Mouse (Mus musculus) heart, adult 2 months (tissue): ENCODE results near the gene Cct2. TPM values are rescaled to one million over a fixed set of nuclear protein-coding genes. Genes with fewer than 3 reads are reported as not detected.
"Not testable (repeated sequence)": the region's sequence is repeated elsewhere in the genome, so short reads cannot be mapped to it uniquely, and the experiment has no call there.

Source experiments
- DNase-seq, 2 experiments: peaks; one replicate each; pipeline ENCODE4 v3.0.0; 2021
- H3K27ac ChIP-seq: fragments of 200-600 bp; 2 replicates; pipeline ENCODE4 v1.8.1; 2022
- H3K27me3 ChIP-seq: fragments of 200-500 bp; 2 replicates; pipeline ENCODE4 v1.6.1; 2012; ENCODE audit warnings: mild to moderate bottlenecking, low read length, inconsistent platforms, mixed read lengths; ENCODE audit not compliant: control insufficient read depth, insufficient read depth
- H3K36me3 ChIP-seq: fragments of 200-500 bp; 2 replicates; pipeline ENCODE4 v1.6.1; 2012; ENCODE audit warnings: low read length, inconsistent platforms; ENCODE audit not compliant: control insufficient read depth, insufficient read depth
- H3K4me1 ChIP-seq: fragments of 200-500 bp; 2 replicates; pipeline ENCODE4 v1.6.1; 2011; ENCODE audit warnings: low read length; ENCODE audit not compliant: control insufficient read depth, insufficient read depth
- H3K4me3 ChIP-seq: fragments of 200-600 bp; 2 replicates; pipeline ENCODE4 v1.8.1; 2022
- H3K79me2 ChIP-seq: fragments of 200-500 bp; replicated peaks from 2 replicates; pipeline ENCODE4 v1.6.1; 2012; ENCODE audit warnings: mild to moderate bottlenecking, inconsistent platforms, low read length, moderate library complexity, mixed read lengths; ENCODE audit not compliant: control insufficient read depth, insufficient read depth
- H3K9ac ChIP-seq: fragments of 200-500 bp; 2 replicates; pipeline ENCODE4 v1.6.1; 2012; ENCODE audit warnings: low read depth, mild to moderate bottlenecking, control low read depth, inconsistent platforms, low read length, mixed read lengths
- CTCF ChIP-seq: fragments of 200-600 bp; IDR thresholded peaks from 2 replicates; pipeline ENCODE4 v1.8.1; 2022; ENCODE audit warnings: antibody characterized with exemption, mild to moderate bottlenecking, moderate library complexity
- EP300 ChIP-seq: fragments of 200-500 bp; IDR thresholded peaks from 2 replicates; pipeline ENCODE4 v1.6.1; 2011; ENCODE audit warnings: low read depth, low read length, control low read depth; ENCODE audit not compliant: insufficient read depth
- POLR2A ChIP-seq: fragments of 200-500 bp; IDR thresholded peaks from 2 replicates; pipeline ENCODE4 v1.6.1; 2011; ENCODE audit warnings: mild to moderate bottlenecking, low read depth, low read length, control low read depth; ENCODE audit not compliant: insufficient read depth
- WGBS: fragments of 180-500 bp; shearing (Covaris S2); methylation state at CpG from one replicate; pipeline ENCODE4 v1.1.7; 2018; 5-methylcytosine and 5-hydroxymethylcytosine counted together
- intact Hi-C: fragments of 180-260 bp; cut with DNase I; formaldehyde crosslinking; loops from one replicate; pipeline ENCODE4 v1.15.1; 2025
- polyA plus RNA-seq: library from polyadenylated mRNA; depleted of rRNA; stranded (reverse); fragments of >200 nt; gene quantifications from 2 replicates; pipeline ENCODE4 v1.2.3, GENCODE M21; 2012
- total RNA-seq, 2 experiments: library from RNA; stranded (reverse); gene quantifications; 2 replicates each; pipeline ENCODE4 v1.2.3; 2021

Cct2 gene
- total and polyA plus RNA-seq, 3 experiments: 50.4 to 129 (median 123) TPM

DNA sequence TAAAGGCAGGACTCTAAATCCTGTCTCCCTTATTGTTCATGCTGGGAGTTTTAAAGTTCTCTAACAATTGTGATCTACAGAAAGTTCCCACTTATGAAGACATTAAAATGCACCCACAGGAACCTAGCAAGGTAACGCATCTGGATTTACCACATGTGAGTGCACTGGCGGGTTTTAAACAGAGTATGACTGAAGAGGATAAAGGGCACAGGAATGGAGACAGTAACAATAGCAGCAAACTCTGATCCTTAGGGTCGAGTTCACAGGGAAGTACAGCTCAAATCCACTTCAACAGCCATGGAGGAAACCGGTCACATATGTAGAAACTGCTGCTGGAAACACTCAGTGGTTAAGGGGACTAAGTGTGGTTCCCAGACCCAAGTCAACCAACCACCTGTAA lies 14.4 kb downstream of the Cct2 start:
- Histone ChIP-seq H3K27me3 (no peaks in the 10 kb centered on the region), H3K4me1 (no peaks in the 10 kb centered on the region; the same call in 1 of the 2 replicates), H3K36me3 (peaks cover 7% of the 10 kb centered on the region), H3K4me3 (no peak overlapping the region), H3K27ac (peak overlapping the region; percentile 24), H3K9ac (no peak overlapping the region), H3K79me2 (no peaks in the 10 kb centered on the region)
- no peak for DNase-seq
- WGBS: 63% methylated on average over 4 of the region's 4 CpGs
- TF ChIP-seq CTCF: no peak
- TF ChIP-seq POLR2A: peak; percentile 10; the same call in 1 of the 2 replicates
- TF ChIP-seq EP300: no peak
- intact Hi-C loops: no loop called here

DNA sequence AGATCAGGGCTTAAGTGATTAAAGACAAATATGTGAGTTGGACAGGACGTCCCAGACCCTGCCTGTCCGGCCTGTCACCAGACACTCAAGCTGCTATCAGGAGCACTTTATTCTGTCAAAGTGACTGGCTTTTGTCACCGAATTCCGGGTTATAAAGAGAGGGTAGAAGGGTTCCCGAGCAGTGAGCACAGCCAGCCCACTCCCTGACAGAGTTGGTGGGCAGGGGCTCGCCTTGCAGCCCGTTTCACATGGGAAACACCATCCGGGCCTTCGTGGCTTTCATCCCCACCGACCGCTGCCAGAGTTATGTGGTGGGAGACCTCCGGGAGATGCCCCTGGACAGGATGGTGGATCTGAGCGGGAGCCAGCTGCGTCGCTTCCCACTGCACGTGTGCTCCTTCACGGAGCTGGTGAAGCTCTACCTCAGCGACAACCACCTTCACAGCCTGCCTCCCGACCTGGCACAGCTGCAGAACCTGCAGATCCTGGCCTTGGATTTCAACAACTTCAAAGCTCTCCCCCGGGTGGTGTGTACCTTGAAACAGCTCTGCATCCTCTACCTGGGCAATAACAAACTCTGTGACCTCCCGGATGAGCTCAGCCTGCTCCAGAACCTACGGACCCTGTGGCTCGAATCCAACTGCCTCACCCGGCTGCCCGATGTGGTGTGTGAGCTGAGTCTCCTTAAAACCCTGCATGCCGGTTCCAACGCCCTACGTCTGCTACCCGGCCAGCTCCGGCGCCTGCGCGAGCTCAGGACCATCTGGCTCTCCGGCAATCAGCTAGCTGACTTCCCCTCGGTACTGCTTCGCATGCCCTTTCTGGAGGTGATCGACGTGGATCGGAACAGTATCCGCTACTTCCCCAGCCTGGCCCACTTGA lies 18.2 kb downstream of the Cct2 start, which contains the start of gene Lrrc10:
Gene Lrrc10, plus strand, starts transcription at position 167 of the 882 bp plus-strand sequence.
- Histone ChIP-seq H3K4me3 (peak within 1 kb of the TSS; percentile 44), H3K79me2 (no peaks in the 10 kb centered on the region), H3K27ac (peak within 1 kb of the TSS; percentile 76), H3K27me3 (no peaks in the 10 kb centered on the region), H3K36me3 (peaks cover 5% of the 10 kb centered on the region), H3K4me1 (peaks cover 2% of the 10 kb centered on the region), H3K9ac (peak within 1 kb of the TSS; percentile 72)
- no peak for TF ChIP-seq CTCF
- TF ChIP-seq POLR2A: peak; percentile 94
- TF ChIP-seq EP300: peak; percentile 86
- intact Hi-C loops: no loop called here
- DNase-seq: peak; percentile 53
- WGBS: 19% methylated on average over 40 of the region's 40 CpGs

GRCm38 (mm10) chr10:117043497-117044166 lies 20.0 kb downstream of the Cct2 start:
- peak; percentile 45 to 64 for DNase-seq
- H3K27me3 ChIP-seq, H3K4me3 ChIP-seq, H3K79me2 ChIP-seq, H3K9ac ChIP-seq, H3K4me1 ChIP-seq, H3K36me3 ChIP-seq: not testable (repeated sequence)
- H3K27ac ChIP-seq: peak overlapping the region; percentile 79
- WGBS: 17% methylated on average over 16 of the region's 16 CpGs
- intact Hi-C loops: loop anchor here (5.0 kb wide), 1 partner anchor 46 kb away; no protein-coding TSS in a partner anchor
- 0 out of 2 replicates have a peak, but pooled peaks have one; percentile 41 for TF ChIP-seq POLR2A
- TF ChIP-seq EP300: peak; percentile 85

GRCm38 (mm10) chr10:117042295-117042694 lies 21.3 kb downstream of the Cct2 start:
- TF ChIP-seq POLR2A (peak; percentile 55; the same call in 1 of the 2 replicates), EP300 (peak; percentile 85; the same call in 1 of the 2 replicates), CTCF (no peak)
- DNase-seq: peak in 1 of 2 experiments; percentile 74
- no peaks in the 10 kb centered on the region for H3K79me2 ChIP-seq
- H3K9ac ChIP-seq: no peak overlapping the region
- H3K4me3 ChIP-seq: peak overlapping the region; percentile 20; the same call in 1 of the 2 replicates
- H3K36me3 ChIP-seq: no peaks in the 10 kb centered on the region
- peaks cover 2% of the 10 kb centered on the region for H3K4me1 ChIP-seq
- H3K27ac ChIP-seq: peak overlapping the region; percentile 79
- WGBS: 16% methylated on average over 14 of the region's 14 CpGs
- intact Hi-C loops: loop anchor here (5.0 kb wide), 1 partner anchor 45 kb away; no protein-coding TSS in a partner anchor
- H3K27me3 ChIP-seq: no peaks in the 10 kb centered on the region

DNA sequence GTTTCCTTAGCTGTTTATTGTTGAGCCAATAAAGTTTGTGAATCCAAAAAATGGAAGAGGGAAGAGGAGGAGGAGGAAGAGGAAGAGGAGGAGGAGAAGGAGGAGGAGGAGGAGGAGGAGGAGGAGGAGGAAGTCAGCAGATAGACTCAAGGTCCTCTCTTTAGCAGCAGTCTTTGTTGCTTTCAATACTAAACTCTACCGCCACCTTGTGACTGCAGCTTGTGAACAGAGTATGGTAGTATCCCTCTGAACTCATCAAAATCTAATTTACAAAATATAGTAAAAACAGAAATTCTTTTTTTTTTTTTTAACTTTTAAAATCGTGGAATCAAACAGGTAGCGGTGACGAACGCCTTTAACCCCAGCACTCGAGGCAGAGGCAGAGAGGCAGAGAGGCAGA lies 23.3 kb downstream of the Cct2 start:
- DNase-seq: no peak
- WGBS: 68% methylated on average over 6 of the region's 6 CpGs
- H3K4me1 ChIP-seq: peaks cover 2% of the 10 kb centered on the region
- TF ChIP-seq CTCF (peak; percentile 51), EP300 (no peak)
- H3K4me3 ChIP-seq: no peak overlapping the region
- no peaks in the 10 kb centered on the region for H3K36me3 ChIP-seq
- H3K79me2 ChIP-seq: no peaks in the 10 kb centered on the region
- no peaks in the 10 kb centered on the region for H3K27me3 ChIP-seq
- intact Hi-C loops: loop anchor here (5.0 kb wide), 1 partner anchor 43 kb away; no protein-coding TSS in a partner anchor
- no peak overlapping the region for H3K27ac ChIP-seq
- no peak overlapping the region for H3K9ac ChIP-seq
